Mouse (Mus musculus): ENCODE results near the gene Kdm5b.
A peak's percentile ranks its signal among the peaks of the same experiment; 100 is the strongest.

Kdm5b gene

GRCm38 (mm10) chr1:134548231-134548630 is 11.7 kb upstream of the Kdm5b start:
- no peak for DNase-seq (ENCODE audit: extremely low read depth, insufficient read length, low spot score)

- DNase-seq (ENCODE audit: extremely low read depth, insufficient read length, low spot score): no peak
These were observed 10.3 kb upstream of the Kdm5b start, which contains the start of gene Mgat4e for GRCm38 (mm10) chr1:134549632-134550132. Gene Mgat4e, minus strand, starts transcription at chr1:134549682.

GRCm38 (mm10) chr1:134551869-134552268 is 8.1 kb upstream of the Kdm5b start:
- no peak for DNase-seq (ENCODE audit: extremely low read depth, insufficient read length, low spot score)

GRCm38 (mm10) chr1:134552396-134552795 is 7.6 kb upstream of the Kdm5b start:
- no peak for DNase-seq (ENCODE audit: extremely low read depth, insufficient read length, low spot score)

GRCm38 (mm10) chr1:134555240-134555870 is 4.6 kb upstream of the Kdm5b start:
- no peak for DNase-seq (ENCODE audit: extremely low read depth, insufficient read length, low spot score)

GRCm38 (mm10) chr1:134555871-134556670 is 3.9 kb upstream of the Kdm5b start:
- peak; percentile 9 for DNase-seq (ENCODE audit: extremely low read depth, insufficient read length, low spot score)

GRCm38 (mm10) chr1:134556671-134557218 is 3.2 kb upstream of the Kdm5b start:
- peak; percentile 89 for DNase-seq (ENCODE audit: extremely low read depth, insufficient read length, low spot score)

GRCm38 (mm10) chr1:134558511-134558910 is 1.5 kb upstream of the Kdm5b start:
- no peak for DNase-seq (ENCODE audit: extremely low read depth, insufficient read length, low spot score)

GRCm38 (mm10) chr1:134559226-134559625 is 745 bp upstream of the Kdm5b start:
- DNase-seq (ENCODE audit: extremely low read depth, insufficient read length, low spot score): no peak

- DNase-seq (ENCODE audit: extremely low read depth, insufficient read length, low spot score): no peak
These were observed 425 bp downstream of the Kdm5b start for GRCm38 (mm10) chr1:134560396-134560795.

GRCm38 (mm10) chr1:134560801-134561769 is 1.1 kb downstream of the Kdm5b start:
- DNase-seq (ENCODE audit: extremely low read depth, insufficient read length, low spot score): peak; percentile 32

GRCm38 (mm10) chr1:134561770-134562143 is 1.8 kb downstream of the Kdm5b start:
- no peak for DNase-seq (ENCODE audit: extremely low read depth, insufficient read length, low spot score)

- no peak for DNase-seq (ENCODE audit: extremely low read depth, insufficient read length, low spot score)
These were observed 2.5 kb downstream of the Kdm5b start for GRCm38 (mm10) chr1:134562457-134562856.

GRCm38 (mm10) chr1:134563726-134564125 is 3.8 kb downstream of the Kdm5b start:
- DNase-seq (ENCODE audit: extremely low read depth, insufficient read length, low spot score): no peak

- DNase-seq (ENCODE audit: extremely low read depth, insufficient read length, low spot score): no peak
These were observed 7.5 kb downstream of the Kdm5b start for GRCm38 (mm10) chr1:134567511-134567910.

- DNase-seq (ENCODE audit: extremely low read depth, insufficient read length, low spot score): no peak
These were observed 10.2 kb downstream of the Kdm5b start for GRCm38 (mm10) chr1:134570171-134570570.

- no peak for DNase-seq (ENCODE audit: extremely low read depth, insufficient read length, low spot score)
These were observed 10.7 kb downstream of the Kdm5b start for GRCm38 (mm10) chr1:134570631-134571030.

- no peak for DNase-seq (ENCODE audit: extremely low read depth, insufficient read length, low spot score)
These were observed 13.4 kb downstream of the Kdm5b start for GRCm38 (mm10) chr1:134573300-134573931.

- DNase-seq (ENCODE audit: extremely low read depth, insufficient read length, low spot score): no peak
These were observed 14.0 kb downstream of the Kdm5b start for GRCm38 (mm10) chr1:134573932-134574315.

All from 3134 (cell line).